Mouse (Mus musculus) heart, adult 18-20 months (tissue): ENCODE results near the gene Hsdl2. TPM values are rescaled to one million over a fixed set of nuclear protein-coding genes. Genes with fewer than 3 reads are reported as not detected.
A peak's percentile ranks its signal among the peaks of the same experiment; 100 is the strongest.

ENCODE experiments used
- DNase-seq, 2 experiments: peaks; one replicate each; pipeline ENCODE4 v3.0.0; 2021 to 2022; ENCODE audit warnings: mixed read lengths in 1 of 2
- total RNA-seq, 2 experiments: library from RNA; stranded (reverse); gene quantifications; 2 replicates each; pipeline ENCODE4 v1.2.3; 2021

Gene Hsdl2
- total RNA-seq, 2 experiments from 2014 or later, result 229 to 248 TPM

GRCm38 (mm10) chr4:59625998-59626910 lies 44.9 kb downstream of the Hsdl2 start, which contains the start of gene E130308A19Rik:
Gene E130308A19Rik (plus strand): TSS chr4:59626211.
- DNase-seq, result peak; percentile 71 to 84

- DNase-seq, result no peak
Measured at GRCm38 (mm10) chr4:59628255-59628654, 46.9 kb downstream of the Hsdl2 start.

GRCm38 (mm10) chr4:59629076-59629874 lies 47.9 kb downstream of the Hsdl2 start:
- DNase-seq, result no peak

- DNase-seq, result no peak
Measured at GRCm38 (mm10) chr4:59630122-59630521, 48.8 kb downstream of the Hsdl2 start.

GRCm38 (mm10) chr4:59634532-59634931 lies 53.2 kb downstream of the Hsdl2 start:
- DNase-seq, result no peak

GRCm38 (mm10) chr4:59639163-59639562 lies 57.8 kb downstream of the Hsdl2 start:
- DNase-seq, result no peak

GRCm38 (mm10) chr4:59640720-59641119 lies 59.4 kb downstream of the Hsdl2 start:
- no peak for DNase-seq

GRCm38 (mm10) chr4:59642039-59642438 lies 60.7 kb downstream of the Hsdl2 start:
- DNase-seq, result no peak

- DNase-seq, result no peak
Measured at GRCm38 (mm10) chr4:59642657-59643056, 61.3 kb downstream of the Hsdl2 start.

GRCm38 (mm10) chr4:59644431-59644830 lies 63.1 kb downstream of the Hsdl2 start:
- no peak for DNase-seq

- DNase-seq, result no peak
Measured at GRCm38 (mm10) chr4:59644992-59645391, 63.6 kb downstream of the Hsdl2 start.

- DNase-seq, result no peak
Measured at GRCm38 (mm10) chr4:59645610-59646009, 64.2 kb downstream of the Hsdl2 start.

- no peak for DNase-seq
Measured at GRCm38 (mm10) chr4:59646020-59646696, 64.8 kb downstream of the Hsdl2 start.

GRCm38 (mm10) chr4:59649119-59649518 lies 67.8 kb downstream of the Hsdl2 start:
- no peak for DNase-seq

GRCm38 (mm10) chr4:59652166-59652681 lies 70.9 kb downstream of the Hsdl2 start:
- DNase-seq, result no peak

- DNase-seq, result no peak
Measured at GRCm38 (mm10) chr4:59656061-59656642, 74.8 kb downstream of the Hsdl2 start.

GRCm38 (mm10) chr4:59662163-59662562 lies 80.8 kb downstream of the Hsdl2 start:
- no peak for DNase-seq

- no peak for DNase-seq
Measured at GRCm38 (mm10) chr4:59663451-59663850, 82.1 kb downstream of the Hsdl2 start.

- peak; percentile 25 to 34 for DNase-seq
Measured at GRCm38 (mm10) chr4:59666550-59667317, 85.4 kb downstream of the Hsdl2 start.

GRCm38 (mm10) chr4:59668050-59668449 lies 86.7 kb downstream of the Hsdl2 start:
- DNase-seq, result no peak
